ENCODE assay signal across 28 mouse cellular contexts in genomic region chr17:23551963-23552362, GRCm38 (mm10). TPM values are rescaled to one million over a fixed set of nuclear protein-coding genes. Genes with fewer than 3 reads are reported as not detected.
DNase-seq lines count a peak whose midpoint lies in the region; ATAC-seq and TF ChIP-seq lines count a peak whose summit lies in the region.
"Had no signal": no experiment of that assay in that cellular context is flagged by ENCODE, and none has a peak within 500 bp of the region (broad histone marks: within the 10 kb centered on the region; RNA-seq: fewer than 3 reads in every experiment).

No protein-coding gene starts in this region.

- DNase-seq in cerebellum, adult 8-10 months: peak; percentile 32
- no peak for DNase-seq in cerebellum, postnatal 10 days
- DNase-seq in hindbrain, postnatal 0 days (ENCODE audit: low spot score): no peak
- no peak for DNase-seq in neural tube, embryonic 10.5 days (ENCODE audit: extremely low spot score, low spot score)
- no peak for DNase-seq in frontal cortex, postnatal 25 days (ENCODE audit: low spot score in 2 of 2)
- DNase-seq: adrenal gland, adult 8-10 months; B cell, adult 2 months; cerebellum, postnatal 36 days; gastrocnemius, postnatal 14 days; heart, adult 2 months; kidney, adult 18-20 months; kidney, postnatal 25 days; lung, adult 2 months; lung, postnatal 36 days; thymus, adult 18-20 months had no signal

- peaks cover 17% of the 10 kb centered on the region; the same call in 1 of the 2 replicates for H3K36me3 ChIP-seq in hindbrain, postnatal 0 days (ENCODE audit: insufficient read depth, low read length)
- H3K36me3 ChIP-seq in hindbrain, embryonic 16.5 days (ENCODE audit: control insufficient read depth, insufficient read depth, low read length): peaks cover 15% of the 10 kb centered on the region
- peaks cover 22% of the 10 kb centered on the region for H3K36me3 ChIP-seq in neural tube, embryonic 15.5 days
- peaks cover 3% of the 10 kb centered on the region for H3K36me3 ChIP-seq in myocyte (ENCODE audit: control insufficient read depth, insufficient read depth)

- no peak for TF ChIP-seq POLR2A in myocyte (IDR thresholded peaks at IDR 0.05; ENCODE audit: insufficient read length, low read depth)

- no peaks in the 10 kb centered on the region for H3K79me2 ChIP-seq in myocyte (ENCODE audit: control insufficient read depth, insufficient read depth)

- no peak overlapping the region for H3K27ac ChIP-seq in hindbrain, postnatal 0 days
- H3K27ac ChIP-seq in hindbrain, embryonic 16.5 days (ENCODE audit: low read depth, low read length): no peak overlapping the region
- H3K27ac ChIP-seq in neural tube, embryonic 15.5 days (replicated peaks): no peak overlapping the region
- H3K27ac ChIP-seq: embryonic facial prominence, embryonic 10.5 days; forebrain, embryonic 12.5 days; heart, adult 2 months had no signal

- no peak overlapping the region for H3K4me3 ChIP-seq in hindbrain, postnatal 0 days (ENCODE audit: low read length)
- H3K4me3 ChIP-seq in hindbrain, embryonic 16.5 days (ENCODE audit: low read length): no peak overlapping the region
- H3K4me3 ChIP-seq in neural tube, embryonic 15.5 days (replicated peaks): no peak overlapping the region
- peak overlapping the region; percentile 55 for H3K4me3 ChIP-seq in myocyte
- H3K4me3 ChIP-seq: heart, adult 2 months had no signal

- no peaks in the 10 kb centered on the region for H3K27me3 ChIP-seq in hindbrain, postnatal 0 days (ENCODE audit: insufficient read depth, low read length)
- no peaks in the 10 kb centered on the region for H3K27me3 ChIP-seq in hindbrain, embryonic 16.5 days (replicated peaks; ENCODE audit: control insufficient read depth, insufficient read depth, low read length)
- no peaks in the 10 kb centered on the region for H3K27me3 ChIP-seq in neural tube, embryonic 15.5 days (replicated peaks)
- H3K27me3 ChIP-seq in myocyte (ENCODE audit: control insufficient read depth, insufficient read depth, insufficient read length): no peaks in the 10 kb centered on the region
- H3K27me3 ChIP-seq: forebrain, embryonic 12.5 days; stomach, embryonic 15.5 days had no signal

- H3ac ChIP-seq in myocyte (ENCODE audit: control insufficient read depth, insufficient read length): no peak overlapping the region

- ATAC-seq in hindbrain, postnatal 0 days: no peak
- ATAC-seq in hindbrain, embryonic 16.5 days: no peak
- ATAC-seq in neural tube, embryonic 15.5 days (ENCODE audit: low FRiP score): no peak

- peaks cover 6% of the 10 kb centered on the region; the same call in 1 of the 2 replicates for H3K4me1 ChIP-seq in hindbrain, postnatal 0 days (ENCODE audit: insufficient read depth, low read length)
- H3K4me1 ChIP-seq in hindbrain, embryonic 16.5 days (ENCODE audit: control insufficient read depth, insufficient read depth, low read depth, low read length): no peaks in the 10 kb centered on the region; the same call in none of the 2 replicates
- H3K4me1 ChIP-seq in neural tube, embryonic 15.5 days: peaks cover 20% of the 10 kb centered on the region

- no peak for TF ChIP-seq CTCF in hindbrain, postnatal 0 days (IDR thresholded peaks at IDR 0.05; ENCODE audit: low read depth)

- no peak overlapping the region for H3K9ac ChIP-seq in hindbrain, postnatal 0 days (replicated peaks; ENCODE audit: low read length)
- no peak overlapping the region for H3K9ac ChIP-seq in hindbrain, embryonic 16.5 days (ENCODE audit: low read depth, low read length)
- H3K9ac ChIP-seq in neural tube, embryonic 15.5 days (replicated peaks): no peak overlapping the region
- H3K9ac ChIP-seq: forebrain, embryonic 12.5 days; stomach, embryonic 15.5 days had no signal

- WGBS in hindbrain, postnatal 0 days: 68% methylated on average over 5 of the region's 5 CpGs
- WGBS in hindbrain, embryonic 16.5 days: 61% methylated on average over 5 of the region's 5 CpGs
- 60% methylated on average over 5 of the region's 5 CpGs for WGBS in neural tube, embryonic 15.5 days

- H3K9me3 ChIP-seq in hindbrain, postnatal 0 days (ENCODE audit: low read length): no peaks in the 10 kb centered on the region
- H3K9me3 ChIP-seq in hindbrain, embryonic 16.5 days (ENCODE audit: control insufficient read depth, low read length): no peaks in the 10 kb centered on the region
- H3K9me3 ChIP-seq in neural tube, embryonic 15.5 days (replicated peaks): no peaks in the 10 kb centered on the region
- H3K9me3 ChIP-seq: embryonic facial prominence, embryonic 10.5 days; forebrain, embryonic 12.5 days; hindbrain, embryonic 10.5 days; stomach, embryonic 15.5 days had no signal

- H3K4me2 ChIP-seq in hindbrain, postnatal 0 days (ENCODE audit: low read depth, low read length): peak overlapping the region; percentile 81; the same call in 1 of the 2 replicates
- no peak overlapping the region; the same call in 1 of the 2 replicates for H3K4me2 ChIP-seq in hindbrain, embryonic 16.5 days (ENCODE audit: low read length)
- H3K4me2 ChIP-seq in neural tube, embryonic 15.5 days: peak overlapping the region; percentile 71
- H3K4me2 ChIP-seq in myocyte (ENCODE audit: low read depth): no peak overlapping the region

TF ChIP-seq in myocyte, 11 proteins besides CTCF, POLR2A, EP300 and RAD21:
- no peak for TF ChIP-seq E2F4 (IDR thresholded peaks at IDR 0.05; ENCODE audit: insufficient read depth)
- no peak for TF ChIP-seq USF1 (IDR thresholded peaks at IDR 0.05; ENCODE audit: low read depth)
- TF ChIP-seq POLR2AphosphoS2 (IDR thresholded peaks at IDR 0.05; ENCODE audit: insufficient read length, low read depth): no peak
- TF ChIP-seq REST (IDR thresholded peaks at IDR 0.05; ENCODE audit: insufficient read depth, insufficient read length): no peak
- TF ChIP-seq SRF (IDR thresholded peaks at IDR 0.05; ENCODE audit: control insufficient read depth, insufficient read length, low read depth): no peak
- no peak for TF ChIP-seq TCF3 (IDR thresholded peaks at IDR 0.05; ENCODE audit: insufficient read length, low read depth)
- TF ChIP-seq MYOD1 (IDR thresholded peaks at IDR 0.05; ENCODE audit: control insufficient read depth in 1 of 3, insufficient read length in 2 of 3, low read depth in 2 of 3): no peak
- TF ChIP-seq TCF12 (IDR thresholded peaks at IDR 0.05; ENCODE audit: insufficient read depth, poor library complexity, severe bottlenecking): no peak
- no peak for TF ChIP-seq MAX (IDR thresholded peaks at IDR 0.05; ENCODE audit: low read depth)
- TF ChIP-seq MYOG (IDR thresholded peaks at IDR 0.05; ENCODE audit: control insufficient read depth in 1 of 3, insufficient read depth in 1 of 3, insufficient read length in 2 of 3, low read depth in 2 of 3): no peak
- TF ChIP-seq CEBPB (IDR thresholded peaks at IDR 0.05; ENCODE audit: insufficient read depth, poor library complexity, severe bottlenecking): no peak

RNA-seq across cellular contexts. Expression of gene Zfp213, which starts 12.1 kb away (rescaled TPM):
- total RNA-seq in hindbrain, postnatal 0 days (2014; rRNA removed): 17.1 and 28.1 TPM in 2 replicates
- 9.4 and 10.3 TPM in 2 replicates for polyA plus RNA-seq in hindbrain, postnatal 0 days (2015; fragmentation: Nextera tagmentation; extraction: Ambion mirVana)
- 17.0 and 18.0 TPM in 2 replicates for polyA plus RNA-seq in hindbrain, embryonic 16.5 days (2015; fragmentation: Nextera tagmentation; extraction: Ambion mirVana)
- 16.0 and 16.4 TPM in 2 replicates for polyA plus RNA-seq in neural tube, embryonic 15.5 days (2015; fragmentation: Nextera tagmentation; extraction: Ambion mirVana)
- 9.9 TPM for polyA plus RNA-seq in myocyte (2012; fragmentation: generic; extraction: Trizol)

RNA-seq across cellular contexts. Expression of gene Zfp13, which starts 47.3 kb away (rescaled TPM):
- 37.6 and 44.0 TPM in 2 replicates for total RNA-seq in hindbrain, postnatal 0 days (2014; rRNA removed)
- polyA plus RNA-seq in hindbrain, postnatal 0 days (2015; fragmentation: Nextera tagmentation; extraction: Ambion mirVana): 21.5 and 21.6 TPM in 2 replicates
- 26.4 and 29.1 TPM in 2 replicates for polyA plus RNA-seq in hindbrain, embryonic 16.5 days (2015; fragmentation: Nextera tagmentation; extraction: Ambion mirVana)
- 22.6 and 24.9 TPM in 2 replicates for polyA plus RNA-seq in neural tube, embryonic 15.5 days (2015; fragmentation: Nextera tagmentation; extraction: Ambion mirVana)
- polyA plus RNA-seq in myocyte (2012; fragmentation: generic; extraction: Trizol): 5.1 TPM
- total RNA-seq: megakaryocyte-erythroid progenitor cell, adult 5-6 weeks; neutrophil, adult 5-6 weeks had no signal

RNA-seq across cellular contexts. Expression of gene Zscan10, which starts 48.7 kb away (rescaled TPM):
- total RNA-seq in hindbrain, postnatal 0 days (2014; rRNA removed): 0.10 TPM in 1 of 2 replicates, not detected in the other
- polyA plus RNA-seq in hindbrain, postnatal 0 days (2015; fragmentation: Nextera tagmentation; extraction: Ambion mirVana): 0.14 and 0.26 TPM in 2 replicates
- polyA plus RNA-seq in hindbrain, embryonic 16.5 days (2015; fragmentation: Nextera tagmentation; extraction: Ambion mirVana): 0.20 and 0.25 TPM in 2 replicates
- not detected in 2 replicates for polyA plus RNA-seq in neural tube, embryonic 15.5 days (2015; fragmentation: Nextera tagmentation; extraction: Ambion mirVana)
- 0.02 TPM for polyA plus RNA-seq in myocyte (2012; fragmentation: generic; extraction: Trizol)
- total RNA-seq: adrenal gland, adult 8-10 months; gastrocnemius, postnatal 14 days; heart, adult 2 months; layer of hippocampus, adult 8-10 months; left cerebral cortex, adult 18-20 months; left cerebral cortex, postnatal 36 days; megakaryocyte-erythroid progenitor cell, adult 5-6 weeks; neutrophil, adult 5-6 weeks had no signal
- polyA plus RNA-seq: heart, adult 2 months; heart, embryonic 16.5 days had no signal

Comparison
In these comparisons a context has a peak if more than half of its experiments do, and no peak if none do; other contexts are left out.
1. H3K4me2 ChIP-seq: peak in hindbrain, postnatal 0 days (single experiment) and neural tube, embryonic 15.5 days (single experiment); none in hindbrain, embryonic 16.5 days (single experiment) and myocyte (single experiment).